Mouse (Mus musculus) spleen, postnatal 14 days (tissue): ENCODE results near the gene Sik1.
"Not testable (repeated sequence)": the region's sequence is repeated elsewhere in the genome, so short reads cannot be mapped to it uniquely, and the experiment has no call there.

Source experiments
- DNase-seq, 2 experiments: peaks; one replicate each; pipeline ENCODE4 v3.0.0; 2021 to 2022; ENCODE audit warnings: low spot score in 2 of 2

Sik1 gene

GRCm38 (mm10) chr17:31855597-31856518 is at the start of gene Sik1:
TSS of gene Sik1 (minus strand) at chr17:31855804.
- DNase-seq: peak; percentile 93 to 97

DNA sequence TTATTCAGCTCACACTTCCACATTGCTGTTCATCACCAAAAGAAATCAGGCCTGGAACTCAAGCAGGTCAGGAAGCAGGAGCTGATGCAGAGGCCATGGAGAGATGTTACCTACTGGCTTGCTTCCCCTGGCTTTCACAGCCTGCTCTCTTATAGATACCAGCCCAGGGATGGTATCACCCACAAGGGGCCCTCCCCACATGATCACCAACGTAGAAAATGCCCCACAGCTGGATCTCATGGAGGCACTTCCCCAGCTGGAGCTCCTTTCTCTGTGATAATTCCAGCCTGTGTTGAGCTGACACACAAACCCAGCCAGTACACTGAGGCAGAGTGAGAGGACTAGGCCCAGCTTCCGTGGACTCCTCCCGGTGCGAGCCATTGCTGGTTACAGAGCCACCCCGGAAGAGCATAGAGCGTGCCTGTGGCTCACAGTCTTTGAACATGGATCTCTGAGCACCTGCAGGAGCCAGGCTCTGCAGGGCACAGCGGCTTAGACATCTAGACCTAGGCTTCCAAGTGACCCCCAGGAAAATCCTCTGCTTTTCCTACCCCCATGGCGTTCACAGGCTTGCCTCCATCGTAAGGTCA is 49.7 kb upstream of the Sik1 start:
- DNase-seq: no peak

DNA sequence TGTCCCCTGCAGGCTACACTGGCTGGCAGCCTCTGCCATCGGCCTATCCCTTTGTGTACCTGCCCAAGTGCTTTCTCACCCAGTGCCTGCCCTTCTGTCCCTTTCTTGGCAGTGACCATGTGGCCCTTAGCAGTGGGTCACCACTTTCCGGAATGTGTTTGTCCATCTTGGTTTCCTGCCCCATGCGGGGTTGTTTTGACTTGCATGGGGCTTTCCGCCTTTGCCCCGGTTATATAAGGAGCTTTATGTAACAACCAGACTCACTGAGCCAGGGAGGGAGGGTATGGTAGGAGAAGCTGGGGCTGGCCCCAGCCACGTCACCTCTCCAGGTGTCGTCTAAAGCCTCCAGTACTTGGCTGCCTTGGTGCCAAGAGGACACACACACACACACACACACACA is 48.4 kb upstream of the Sik1 start:
- DNase-seq: no peak

DNA sequence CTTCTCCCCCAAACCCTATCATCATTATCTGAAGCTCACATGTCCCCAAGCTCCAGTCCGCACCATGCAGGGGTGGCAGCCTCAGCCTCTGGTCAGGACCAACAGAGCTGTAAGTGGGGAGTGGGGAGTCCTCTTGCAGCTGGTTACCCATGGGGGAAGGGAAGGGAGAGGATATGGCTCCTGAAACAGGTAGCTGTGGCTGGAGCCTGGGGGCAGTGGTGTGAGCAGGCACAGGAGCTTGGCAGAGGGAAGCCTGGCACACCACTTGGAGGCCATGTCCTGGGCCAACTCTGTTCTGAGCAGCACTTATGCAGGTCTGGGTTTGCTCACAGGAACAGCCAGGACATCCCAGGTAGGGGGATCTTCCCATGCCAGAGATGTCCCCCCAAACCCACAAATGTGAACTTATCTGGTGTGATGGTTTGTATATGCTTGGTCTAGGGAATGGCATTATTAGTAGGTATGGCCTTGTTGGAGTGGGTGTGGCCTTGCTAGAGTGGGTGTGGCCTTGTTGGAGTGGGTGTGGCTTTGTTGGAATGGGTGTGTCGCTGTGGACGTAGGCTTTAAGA is 47.1 kb upstream of the Sik1 start:
- DNase-seq: no peak

DNA sequence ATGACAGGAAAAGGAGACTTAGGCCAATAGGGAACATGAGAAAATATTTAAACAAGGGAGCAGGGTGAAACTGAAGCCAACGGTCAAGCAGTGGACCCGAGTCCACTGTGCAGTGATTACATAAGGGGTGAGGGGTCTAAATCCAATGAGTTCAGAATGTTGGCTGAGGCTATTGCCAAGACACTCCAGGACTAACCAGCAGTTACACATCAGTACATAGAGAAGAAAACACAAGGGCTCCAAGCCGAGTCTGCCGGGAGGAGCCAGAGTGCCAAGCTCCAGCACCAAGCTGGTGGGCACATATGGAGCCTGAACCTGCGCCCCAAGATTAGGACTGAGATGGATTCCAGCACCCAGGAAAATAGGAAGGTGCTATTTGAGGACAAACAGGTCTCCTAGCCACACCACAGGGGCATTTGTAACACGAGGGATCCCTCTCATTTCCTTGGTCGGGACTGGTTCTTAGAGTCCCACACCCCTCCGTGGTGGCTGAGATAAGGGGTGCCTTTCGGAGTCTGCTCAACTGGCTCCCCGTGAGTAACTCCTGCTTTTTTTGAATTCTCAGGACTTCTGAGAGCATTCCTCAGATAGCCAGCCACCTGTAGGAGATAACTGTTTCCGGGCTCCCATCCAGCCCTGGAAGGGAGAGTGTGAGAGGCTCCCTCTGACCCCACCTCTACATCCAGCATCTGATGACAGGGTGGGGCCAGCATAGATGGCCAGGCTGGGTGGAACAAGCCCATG is 46.0 kb upstream of the Sik1 start:
- no peak for DNase-seq

DNA sequence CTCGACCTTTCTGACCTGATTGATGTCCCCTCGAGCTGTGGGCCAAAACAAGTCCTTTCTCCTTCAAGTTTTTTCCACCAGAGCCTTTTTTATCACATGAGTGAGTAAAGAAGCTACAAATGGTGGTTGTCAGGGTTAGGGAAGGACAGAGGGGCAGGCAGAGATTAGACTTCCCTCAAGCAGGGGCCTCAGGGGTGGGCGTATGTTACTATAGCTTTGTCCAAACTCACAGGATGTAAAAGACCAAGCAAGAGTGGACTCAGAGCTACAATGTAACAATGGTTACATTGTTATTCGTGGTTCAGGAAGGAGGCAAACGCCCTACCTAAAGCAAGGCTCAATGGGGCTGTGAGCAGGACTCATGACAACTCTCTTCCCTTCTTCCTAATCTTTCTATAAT is 43.3 kb upstream of the Sik1 start:
- DNase-seq: no peak

DNA sequence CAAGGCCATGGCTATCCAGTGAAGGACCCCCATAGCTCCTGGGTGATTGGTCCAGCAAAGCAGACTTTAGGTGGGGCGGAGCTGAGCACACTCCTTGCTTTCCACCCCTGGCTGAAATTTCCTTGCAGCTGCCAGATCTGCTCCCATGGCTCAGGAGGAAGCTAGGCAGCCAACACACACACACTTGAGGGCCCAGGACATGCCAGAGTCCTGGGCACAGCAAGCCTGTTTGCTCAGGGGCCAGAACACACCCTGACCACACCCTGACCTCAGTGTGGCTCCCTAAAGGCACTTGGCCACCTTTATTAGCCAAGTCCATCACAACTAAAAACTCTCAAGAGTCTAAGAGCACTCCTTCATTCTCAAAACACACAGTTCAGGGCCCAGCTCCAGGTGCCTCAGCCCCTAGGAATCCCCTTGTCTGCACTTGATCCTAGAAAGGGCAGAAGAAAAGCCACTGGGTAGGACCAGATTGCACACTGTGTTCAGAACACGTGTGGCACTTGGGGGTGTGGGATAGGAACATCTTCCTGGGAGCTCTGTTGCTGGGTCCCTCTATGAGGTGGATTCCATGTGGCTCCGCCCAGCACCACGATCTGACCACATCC is 41.7 kb upstream of the Sik1 start:
- no peak for DNase-seq

GRCm38 (mm10) chr17:31896751-31897150 is 41.1 kb upstream of the Sik1 start:
- no peak for DNase-seq

DNA sequence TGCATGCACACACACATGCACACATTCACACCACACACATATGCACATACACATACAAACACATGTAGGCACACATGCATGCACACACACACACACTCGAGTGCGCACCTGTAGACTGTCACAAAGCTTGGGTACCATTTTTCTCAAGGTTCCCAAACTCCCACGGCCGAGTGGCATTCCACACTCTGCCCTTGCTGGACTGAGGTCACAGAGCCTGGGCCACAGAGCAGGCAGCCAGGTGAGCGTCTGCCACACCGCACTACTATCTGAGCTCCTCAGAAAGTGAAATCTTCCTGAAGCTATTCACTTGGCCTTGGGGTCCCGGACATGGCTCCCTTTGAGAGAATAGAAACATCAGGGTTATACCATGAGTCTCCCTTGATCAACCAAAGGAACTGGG is 40.7 kb upstream of the Sik1 start:
- DNase-seq: no peak

DNA sequence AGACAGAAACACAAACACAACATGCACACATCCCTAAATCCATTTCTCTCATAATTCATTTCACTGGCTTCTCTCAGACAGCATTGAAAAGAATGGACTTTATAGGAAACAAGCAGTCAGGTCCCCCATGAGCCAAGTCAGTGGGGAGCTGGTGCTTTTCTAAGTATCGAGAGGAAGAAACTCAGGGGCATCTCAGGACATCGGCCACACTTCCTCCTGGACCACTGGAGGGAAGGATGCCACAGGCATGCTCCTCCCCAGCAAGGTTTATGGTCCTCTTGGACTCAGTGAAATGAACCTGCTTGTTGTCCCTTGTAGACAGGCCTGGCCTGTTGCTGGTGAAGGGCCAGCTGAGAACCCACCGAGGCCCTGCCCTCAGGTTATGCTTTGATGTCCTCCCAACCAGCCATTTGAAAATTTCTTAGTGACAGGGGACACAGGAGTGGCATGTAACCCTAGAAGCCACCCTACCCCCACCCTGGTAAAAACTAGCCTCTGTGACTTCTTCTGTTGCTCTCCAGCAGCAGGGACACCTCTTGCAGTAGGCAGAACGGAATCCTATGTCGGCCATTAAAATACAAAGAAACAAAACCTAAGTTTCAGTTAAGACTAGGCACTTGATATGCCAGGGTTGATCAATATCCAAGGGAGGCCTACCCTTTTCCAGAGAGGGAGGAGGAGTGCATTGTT is 37.9 kb upstream of the Sik1 start:
- DNase-seq: no peak

DNA sequence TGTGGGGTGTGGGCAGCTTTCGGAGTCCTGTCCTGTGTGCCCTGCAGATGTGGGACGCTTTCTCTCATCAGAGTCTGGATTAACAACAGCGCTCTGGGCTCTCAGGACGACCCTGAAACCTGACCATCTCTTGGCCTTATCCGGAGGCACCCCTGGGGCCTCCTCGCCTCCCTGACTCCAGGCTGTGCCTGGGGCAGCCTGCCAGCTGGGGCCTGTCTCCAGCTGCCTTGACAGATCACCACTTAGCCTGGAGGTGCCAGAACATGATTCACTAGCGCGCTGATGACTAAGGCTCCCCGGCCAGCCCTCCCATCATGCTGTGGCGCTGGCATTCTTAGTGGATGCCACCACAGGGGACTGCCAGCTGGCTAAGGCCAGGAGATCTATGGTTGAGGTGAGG is 37.1 kb upstream of the Sik1 start:
- DNase-seq: no peak

GRCm38 (mm10) chr17:31891858-31892257 is 36.3 kb upstream of the Sik1 start:
- no peak for DNase-seq

- no peak for DNase-seq
These were observed 34.8 kb upstream of the Sik1 start for GRCm38 (mm10) chr17:31890311-31890951.

DNA sequence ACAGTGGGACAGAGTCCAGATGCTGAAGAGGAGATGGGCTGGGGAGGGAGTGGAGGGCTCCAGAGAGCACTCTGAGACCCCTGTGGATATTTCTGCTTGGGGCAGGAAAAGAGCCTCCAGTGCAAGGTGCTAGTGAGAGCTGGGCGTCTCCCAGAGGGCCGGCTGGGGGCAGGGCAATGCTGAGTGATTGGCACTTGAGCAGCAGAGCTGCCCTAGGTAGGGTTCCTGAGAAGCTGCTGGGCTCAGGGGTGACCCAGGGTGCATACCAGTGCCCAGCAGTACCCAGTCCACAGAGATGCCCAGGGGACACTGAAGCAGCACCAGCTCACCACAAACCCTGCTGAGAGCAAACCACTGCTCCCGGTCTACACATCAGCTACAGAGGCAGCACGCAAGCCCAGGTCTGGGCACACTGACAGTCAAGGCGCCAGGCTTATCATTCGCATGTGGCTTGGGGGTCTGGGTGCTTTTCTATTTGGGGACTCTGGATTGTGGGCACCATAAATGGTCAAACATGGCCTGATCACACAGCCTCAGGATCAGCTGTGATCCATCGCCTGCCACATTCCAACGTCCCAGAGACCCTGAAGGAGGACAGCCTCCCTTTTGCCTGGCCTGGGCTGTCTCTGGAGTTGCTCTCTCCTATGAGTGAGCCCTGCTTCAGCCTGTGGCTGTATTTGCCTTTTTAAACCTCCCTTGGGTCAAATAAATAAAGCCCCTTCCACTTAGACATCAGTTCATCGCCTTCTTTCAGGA is 34.0 kb upstream of the Sik1 start:
- DNase-seq: no peak

- no peak for DNase-seq
These were observed 32.9 kb upstream of the Sik1 start for GRCm38 (mm10) chr17:31888540-31888939.

GRCm38 (mm10) chr17:31884676-31885075 is 29.1 kb upstream of the Sik1 start:
- DNase-seq: not testable (repeated sequence)

GRCm38 (mm10) chr17:31879406-31879805 is 23.8 kb upstream of the Sik1 start:
- no peak for DNase-seq

GRCm38 (mm10) chr17:31877650-31878141 is 22.1 kb upstream of the Sik1 start:
- DNase-seq: no peak

DNA sequence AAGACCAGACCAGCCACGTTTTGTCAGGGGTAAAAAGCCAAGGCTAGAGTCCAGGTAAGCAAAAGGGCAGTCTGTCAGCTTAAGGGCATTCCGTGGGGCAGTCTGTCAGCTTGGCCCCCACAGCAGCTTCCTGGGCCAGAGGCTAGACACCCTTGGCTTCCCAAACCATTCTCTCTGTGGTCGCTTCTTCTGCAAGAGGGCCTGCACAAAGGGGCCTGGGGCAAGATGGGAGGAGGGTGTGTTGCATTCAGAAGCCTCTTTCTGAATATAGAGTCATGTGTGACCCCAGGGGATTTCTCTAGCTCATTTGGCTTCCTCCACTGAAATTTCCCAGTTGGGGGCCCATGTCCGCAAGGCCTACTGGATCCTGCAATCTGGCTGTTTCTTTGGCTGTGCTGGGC is 21.6 kb upstream of the Sik1 start:
- no peak for DNase-seq

DNA sequence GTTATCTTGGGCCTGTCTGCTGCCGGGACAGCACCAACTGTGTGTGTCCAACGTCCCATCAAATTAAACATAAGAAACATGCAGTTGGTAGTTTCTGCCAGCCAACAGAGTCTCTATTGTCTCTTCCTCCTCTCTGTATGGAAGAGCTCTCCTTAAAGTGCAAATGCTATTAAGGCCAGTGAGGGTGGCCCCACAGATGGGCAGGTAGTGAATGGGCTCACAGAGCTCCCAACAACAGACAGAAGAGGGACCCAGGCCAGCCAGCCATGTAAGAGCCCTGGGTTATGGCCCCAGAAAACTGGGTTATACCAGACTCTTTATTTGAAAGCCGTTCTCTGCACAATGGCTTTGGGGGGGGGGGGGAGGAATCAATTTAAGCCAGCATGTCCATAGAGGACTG is 21.2 kb upstream of the Sik1 start:
- no peak for DNase-seq
